Mouse (Mus musculus) erythroblast, embryonic 14.5 days (primary cell): ENCODE measurements around the gene Siah1a.

ENCODE experiments used
- GATA1 ChIP-seq: IDR thresholded peaks from 2 replicates; pipeline ENCODE4 v1.6.1; 2012; ENCODE audit warnings: low read length, inconsistent platforms, mixed read lengths
- TAL1 ChIP-seq: IDR thresholded peaks from 3 replicates; pipeline ENCODE4 v1.6.1; 2012; ENCODE audit warnings: low read length, inconsistent platforms, mixed read lengths

- TF ChIP-seq GATA1: no peak
- no peak for TF ChIP-seq TAL1
Observed at GRCm38 (mm10) chr8:86702453-86702852, 43.3 kb downstream of the Siah1a start.
